Mouse (Mus musculus) kidney, postnatal 0 days (tissue): ENCODE data around the gene Epha2. TPM values are rescaled to one million over a fixed set of nuclear protein-coding genes. Genes with fewer than 3 reads are reported as not detected.
A peak's percentile ranks its signal among the peaks of the same experiment; 100 is the strongest.

Source experiments
- ATAC-seq: fragments of 200-750 bp; cut with Nextera tagmentation; replicated peaks from 2 replicates; pipeline ENCODE4 v1.8.0; 2017; ENCODE audit warnings: low read depth, moderate number of reproducible peaks, moderate TSS enrichment, moderate library complexity; ENCODE audit not compliant: low FRiP score
- DNase-seq: peaks from one replicate; pipeline ENCODE4 v3.0.0-alpha.2; 2016; ENCODE audit warnings: low spot score
- H3K27ac ChIP-seq: fragments of 300-500 bp; sonication (generic); 2 replicates; pipeline ENCODE4 v1.5.1; 2014; ENCODE audit warnings: mild to moderate bottlenecking
- H3K27me3 ChIP-seq: fragments of 300-500 bp; sonication (generic); 2 replicates; pipeline ENCODE4 v1.6.1; 2014; ENCODE audit warnings: low read length, mixed read lengths; ENCODE audit not compliant: insufficient read depth
- H3K36me3 ChIP-seq: fragments of 300-500 bp; sonication (generic); 2 replicates; pipeline ENCODE4 v1.6.1; 2014; ENCODE audit warnings: low read length, mixed read lengths; ENCODE audit not compliant: insufficient read depth
- H3K4me1 ChIP-seq: fragments of 300-500 bp; sonication (generic); replicated peaks from 2 replicates; pipeline ENCODE4 v1.6.1; 2014; ENCODE audit warnings: antibody characterized with exemption, low read length, mixed read lengths; ENCODE audit not compliant: insufficient read depth
- H3K4me2 ChIP-seq: fragments of 300-500 bp; sonication (generic); 2 replicates; pipeline ENCODE4 v1.6.1; 2014; ENCODE audit warnings: mild to moderate bottlenecking, low read length, moderate library complexity, mixed read lengths
- H3K4me3 ChIP-seq: fragments of 300-500 bp; sonication (generic); replicated peaks from 2 replicates; pipeline ENCODE4 v1.5.1; 2014; ENCODE audit warnings: low read depth, low read length
- H3K9ac ChIP-seq: fragments of 300-500 bp; sonication (generic); 2 replicates; pipeline ENCODE4 v1.6.1; 2014; ENCODE audit warnings: low read depth, low read length
- H3K9me3 ChIP-seq: fragments of 300-500 bp; sonication (generic); replicated peaks from 2 replicates; pipeline ENCODE4 v1.6.1; 2016; ENCODE audit warnings: low read length, inconsistent platforms, mixed read lengths
- CTCF ChIP-seq: IDR thresholded peaks from 2 replicates; pipeline ENCODE4 v1.5.1; 2016; ENCODE audit warnings: antibody characterized with exemption, low read depth, mild to moderate bottlenecking, moderate library complexity
- WGBS: fragments of 180-500 bp; shearing (Covaris S2); extraction: QIAGEN DNeasy Blood & Tissue Kit; methylation state at CpG from one replicate; pipeline ENCODE4 v1.1.7; 2014; 5-methylcytosine and 5-hydroxymethylcytosine counted together
- polyA plus RNA-seq: library from polyadenylated mRNA; unstranded; fragments of >200 nt; fragmentation: Nextera tagmentation; extraction: Ambion mirVana; gene quantifications from 2 replicates; pipeline ENCODE4 v1.2.1, GENCODE M21; 2015

Gene Epha2
- polyA plus RNA-seq, 1 experiment from 2014 or later = 5.6 TPM

DNA sequence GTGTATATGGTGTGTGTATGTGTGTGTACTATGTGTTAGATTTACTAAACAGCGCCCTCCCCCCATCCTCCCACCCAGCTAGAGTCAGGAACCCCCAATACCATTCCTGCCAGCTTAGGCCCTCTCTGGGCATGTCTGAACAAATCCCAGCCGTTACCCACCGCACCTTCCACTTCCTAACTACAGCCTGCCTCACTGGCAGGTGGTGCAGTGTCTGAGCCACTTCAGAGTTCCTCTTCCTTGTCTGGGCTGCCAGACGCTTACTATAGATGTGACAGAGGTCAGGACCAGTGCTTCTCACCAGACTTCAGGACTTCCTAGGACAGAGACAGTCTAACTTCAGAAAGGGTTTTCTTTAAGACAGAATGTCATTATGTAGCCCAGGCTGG, 3.2 kb downstream of the Epha2 start:
- peaks cover 12% of the 10 kb centered on the region; the same call in 1 of the 2 replicates for H3K36me3 ChIP-seq
- no peaks in the 10 kb centered on the region for H3K27me3 ChIP-seq
- DNase-seq = no peak
- H3K4me2 ChIP-seq = peak overlapping the region; percentile 89
- ATAC-seq = no peak
- WGBS = 51% methylated on average over 4 of the region's 4 CpGs
- no peak overlapping the region for H3K4me3 ChIP-seq
- TF ChIP-seq CTCF = no peak
- H3K9me3 ChIP-seq = no peaks in the 10 kb centered on the region
- H3K4me1 ChIP-seq = peaks cover 25% of the 10 kb centered on the region
- peak overlapping the region; percentile 63; the same call in 1 of the 2 replicates for H3K27ac ChIP-seq
- H3K9ac ChIP-seq = no peak overlapping the region

DNA sequence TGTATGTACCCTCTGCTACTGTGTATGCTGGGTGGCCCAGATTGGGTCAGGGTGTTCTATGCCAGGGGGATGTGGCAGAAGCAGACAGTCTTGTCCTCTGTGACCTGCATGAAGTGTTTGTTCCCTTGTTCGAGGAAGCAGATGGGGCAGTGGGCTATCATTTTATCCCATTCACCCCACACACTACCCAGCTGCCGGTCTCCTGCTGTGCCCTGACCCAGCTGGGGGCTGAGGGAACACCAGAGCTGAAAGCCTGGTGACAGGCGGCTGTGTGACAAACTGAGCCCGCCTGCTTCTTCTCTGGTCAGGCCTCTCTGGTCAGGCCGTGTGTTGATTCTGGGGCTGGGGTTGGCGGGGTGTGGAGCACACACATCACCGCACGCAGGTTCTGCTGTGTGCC, 5.0 kb downstream of the Epha2 start:
- TF ChIP-seq CTCF = no peak
- no peak overlapping the region for H3K4me3 ChIP-seq
- no peak overlapping the region for H3K9ac ChIP-seq
- 0 out of 2 replicates have a peak overlapping the region, but pooled peaks have one; percentile 2 for H3K27ac ChIP-seq
- no peaks in the 10 kb centered on the region for H3K9me3 ChIP-seq
- ATAC-seq = no peak
- peaks cover 40% of the 10 kb centered on the region for H3K4me1 ChIP-seq
- peaks cover 12% of the 10 kb centered on the region; the same call in 1 of the 2 replicates for H3K36me3 ChIP-seq
- no peaks in the 10 kb centered on the region for H3K27me3 ChIP-seq
- 39% methylated on average over 8 of the region's 8 CpGs for WGBS
- no peak for DNase-seq
- no peak overlapping the region for H3K4me2 ChIP-seq

DNA sequence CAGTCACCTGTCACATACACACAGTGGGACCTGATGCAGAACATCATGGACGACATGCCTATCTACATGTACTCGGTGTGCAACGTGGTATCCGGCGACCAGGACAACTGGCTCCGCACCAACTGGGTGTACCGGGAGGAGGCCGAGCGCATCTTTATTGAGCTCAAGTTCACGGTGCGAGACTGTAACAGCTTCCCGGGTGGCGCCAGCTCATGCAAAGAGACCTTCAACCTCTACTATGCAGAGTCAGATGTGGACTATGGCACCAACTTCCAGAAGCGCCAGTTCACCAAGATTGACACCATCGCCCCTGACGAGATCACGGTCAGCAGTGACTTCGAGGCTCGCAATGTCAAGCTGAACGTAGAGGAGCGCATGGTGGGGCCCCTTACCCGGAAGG, 7.3 kb downstream of the Epha2 start:
- no peaks in the 10 kb centered on the region for H3K27me3 ChIP-seq
- H3K36me3 ChIP-seq = peaks cover 12% of the 10 kb centered on the region; the same call in 1 of the 2 replicates
- no peak overlapping the region for H3K4me3 ChIP-seq
- H3K27ac ChIP-seq = no peak overlapping the region
- no peak overlapping the region for H3K9ac ChIP-seq
- no peak overlapping the region for H3K4me2 ChIP-seq
- ATAC-seq = no peak
- peaks cover 58% of the 10 kb centered on the region for H3K4me1 ChIP-seq
- no peak for DNase-seq
- no peaks in the 10 kb centered on the region for H3K9me3 ChIP-seq
- TF ChIP-seq CTCF = no peak
- WGBS = 81% methylated on average over 22 of the region's 22 CpGs

DNA sequence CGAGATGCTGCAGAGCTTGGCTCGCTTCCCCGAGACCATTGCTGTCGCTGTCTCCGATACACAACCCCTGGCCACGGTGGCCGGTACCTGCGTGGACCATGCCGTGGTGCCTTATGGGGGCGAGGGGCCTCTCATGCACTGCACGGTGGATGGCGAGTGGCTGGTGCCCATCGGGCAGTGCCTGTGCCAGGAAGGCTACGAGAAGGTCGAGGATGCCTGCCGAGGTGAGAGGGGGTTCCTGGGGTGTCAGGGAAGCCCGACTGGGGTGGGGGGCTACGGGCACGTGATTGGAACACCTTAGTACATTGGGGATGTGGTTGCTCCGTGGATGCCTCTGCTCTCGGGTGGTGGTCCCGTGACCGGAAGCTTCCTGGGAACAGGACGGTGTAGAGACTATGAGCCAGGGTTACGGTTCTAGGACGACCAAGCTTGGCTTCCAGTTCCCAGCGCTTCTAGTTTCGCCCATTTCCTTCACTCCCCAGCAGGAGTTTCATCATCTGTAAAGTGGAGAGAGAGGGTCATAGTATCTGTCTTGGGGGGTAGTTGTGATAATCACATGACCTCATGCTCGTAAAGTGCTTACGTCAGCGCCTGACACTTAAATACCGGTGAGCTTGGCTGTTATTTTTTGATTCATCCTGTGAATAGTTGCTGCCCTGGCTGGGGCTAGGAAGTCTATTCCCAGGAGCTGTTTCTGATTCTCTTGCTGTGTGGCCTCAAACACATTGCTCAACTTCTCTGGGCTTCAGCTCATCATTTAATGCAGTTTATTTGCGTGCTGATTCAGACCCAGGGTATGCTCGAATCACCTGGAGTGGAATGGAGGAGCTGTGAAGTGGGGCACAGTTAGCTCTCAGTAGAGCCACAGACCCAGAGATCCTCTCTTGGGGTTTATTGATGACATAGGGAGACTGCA, 8.1 kb downstream of the Epha2 start:
- no peak for TF ChIP-seq CTCF
- Histone ChIP-seq H3K9ac (no peak overlapping the region), H3K27me3 (no peaks in the 10 kb centered on the region), H3K36me3 (peaks cover 12% of the 10 kb centered on the region; the same call in 1 of the 2 replicates), H3K27ac (peak overlapping the region; percentile 73), H3K4me3 (no peak overlapping the region), H3K9me3 (no peaks in the 10 kb centered on the region), H3K4me1 (peaks cover 59% of the 10 kb centered on the region), H3K4me2 (no peak overlapping the region)
- WGBS = 88% methylated on average over 34 of the region's 34 CpGs
- no peak for ATAC-seq
- no peak for DNase-seq

DNA sequence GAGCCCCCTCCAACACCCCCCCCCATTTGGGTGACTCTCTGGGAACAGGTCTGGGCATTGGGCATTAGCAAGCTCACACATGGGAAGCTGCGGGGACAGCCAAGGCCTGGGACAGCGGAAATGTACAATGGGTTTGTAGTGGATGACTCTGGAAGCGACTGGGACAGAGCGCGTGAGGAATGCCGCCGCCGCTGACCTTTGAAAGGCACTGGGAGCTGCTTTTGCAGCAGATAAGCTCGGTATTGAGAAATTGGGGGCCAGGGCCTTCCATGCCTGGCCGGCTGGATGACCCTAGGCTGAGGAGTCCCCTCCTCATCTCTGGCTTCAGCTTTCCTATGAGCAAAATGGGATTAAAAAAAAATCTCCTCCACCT, 8.7 kb downstream of the Epha2 start:
- 52% methylated on average over 10 of the region's 10 CpGs for WGBS
- peaks cover 12% of the 10 kb centered on the region; the same call in 1 of the 2 replicates for H3K36me3 ChIP-seq
- TF ChIP-seq CTCF = no peak
- no peak overlapping the region for H3K9ac ChIP-seq
- ATAC-seq (no peak), DNase-seq (no peak)
- no peak overlapping the region for H3K4me3 ChIP-seq
- peak overlapping the region; percentile 1; the same call in 1 of the 2 replicates for H3K4me2 ChIP-seq
- no peaks in the 10 kb centered on the region for H3K9me3 ChIP-seq
- H3K4me1 ChIP-seq = peaks cover 57% of the 10 kb centered on the region
- H3K27ac ChIP-seq = peak overlapping the region; percentile 73
- no peaks in the 10 kb centered on the region for H3K27me3 ChIP-seq

DNA sequence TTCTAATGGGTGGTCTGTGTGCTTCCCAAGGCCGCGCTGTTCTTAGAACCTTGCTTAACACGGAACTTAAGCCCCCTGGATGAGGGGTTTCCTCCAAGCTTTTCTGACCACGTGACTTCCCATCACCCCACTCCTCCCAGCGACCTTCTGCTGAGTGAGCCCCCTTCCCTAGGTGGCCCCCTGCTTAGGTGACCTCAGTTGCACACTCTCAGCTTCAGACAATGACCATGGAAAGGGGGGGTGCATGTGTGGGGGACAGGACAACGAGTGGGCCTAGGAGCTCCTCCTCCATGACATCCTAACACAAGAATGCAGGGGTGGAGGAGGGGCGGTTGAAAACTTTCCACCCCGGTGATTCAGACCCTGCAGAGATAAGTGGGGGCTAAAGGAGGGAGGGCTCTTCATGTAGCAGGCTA, 9.2 kb downstream of the Epha2 start:
- Histone ChIP-seq H3K4me2 (peak overlapping the region; percentile 1; the same call in 1 of the 2 replicates), H3K27me3 (no peaks in the 10 kb centered on the region), H3K9me3 (no peaks in the 10 kb centered on the region), H3K4me3 (no peak overlapping the region), H3K36me3 (peaks cover 12% of the 10 kb centered on the region; the same call in 1 of the 2 replicates), H3K27ac (peak overlapping the region; percentile 73), H3K9ac (no peak overlapping the region; the same call in 1 of the 2 replicates), H3K4me1 (peaks cover 55% of the 10 kb centered on the region)
- ATAC-seq (peak; percentile 50), DNase-seq (peak; percentile 92)
- 17% methylated on average over 8 of the region's 8 CpGs for WGBS
- no peak for TF ChIP-seq CTCF
